Mouse (Mus musculus) MEL (cell line): ENCODE data around the gene Cntfr.

Source experiments
- CHD2 ChIP-seq: IDR thresholded peaks from 2 replicates; pipeline ENCODE4 v1.6.1; 2011; ENCODE audit warnings: low read length, improper control_type of control experiment
- CTCF ChIP-seq, 3 experiments: IDR thresholded peaks in 2 of 3; conservative IDR thresholded peaks in 1 of 3; 2 replicates each; pipeline ENCODE4 v1.5.1; 2011 to 2012; ENCODE audit warnings: low read length in 3 of 3, low read depth in 2 of 3, mild to moderate bottlenecking in 2 of 3, improper control_type of control experiment in 1 of 3, inconsistent platforms in 1 of 3, mixed read lengths in 1 of 3, moderate library complexity in 1 of 3; ENCODE audit not compliant: control insufficient read depth in 1 of 3, insufficient read depth in 1 of 3, poor library complexity in 1 of 3, severe bottlenecking in 1 of 3
- HCFC1 ChIP-seq: IDR thresholded peaks from 2 replicates; pipeline ENCODE4 v1.6.1; 2012; ENCODE audit warnings: low read depth, mild to moderate bottlenecking, inconsistent platforms, low read length, improper control_type of control experiment, moderate library complexity
- MAFK ChIP-seq: IDR thresholded peaks from 2 replicates; pipeline ENCODE4 v1.6.1; 2011; ENCODE audit warnings: low read depth, mild to moderate bottlenecking, low read length, improper control_type of control experiment, borderline replicate concordance
- MAX ChIP-seq: IDR thresholded peaks from 2 replicates; pipeline ENCODE4 v1.6.1; 2011; ENCODE audit warnings: low read length, improper control_type of control experiment
- MYC ChIP-seq: IDR thresholded peaks from 2 replicates; pipeline ENCODE4 v1.6.1; 2011; ENCODE audit warnings: low read depth, mild to moderate bottlenecking, low read length, improper control_type of control experiment, moderate library complexity
- NELFE ChIP-seq: IDR thresholded peaks from 2 replicates; pipeline ENCODE4 v1.6.1; 2011; ENCODE audit warnings: low read depth, low read length, improper control_type of control experiment
- POLR2A ChIP-seq, 2 experiments: IDR thresholded peaks; 2 replicates each; pipeline ENCODE4 v1.6.1; 2011 to 2012; ENCODE audit warnings: low read length in 2 of 2, mild to moderate bottlenecking in 2 of 2, control low read depth in 1 of 2, improper control_type of control experiment in 1 of 2, low read depth in 1 of 2, moderate library complexity in 1 of 2; ENCODE audit not compliant: control insufficient read depth in 1 of 2, insufficient read depth in 1 of 2, poor library complexity in 1 of 2
- POLR2AphosphoS5 ChIP-seq: IDR thresholded peaks from 2 replicates; pipeline ENCODE4 v1.6.1; 2012; ENCODE audit warnings: low read depth, borderline replicate concordance, mild to moderate bottlenecking, inconsistent platforms, low read length, moderate library complexity, mixed read lengths
- USF1 ChIP-seq: IDR thresholded peaks from 2 replicates; pipeline ENCODE4 v1.6.1; 2014; ENCODE audit warnings: low read depth, mild to moderate bottlenecking, inconsistent platforms, low read length, improper control_type of control experiment, moderate library complexity
- USF2 ChIP-seq, 2 experiments: IDR thresholded peaks; 2 replicates each; pipeline ENCODE4 v1.6.1; 2011 to 2012; ENCODE audit warnings: improper control_type of control experiment in 2 of 2, low read length in 2 of 2, borderline replicate concordance in 1 of 2, inconsistent platforms in 1 of 2, low read depth in 1 of 2, mild to moderate bottlenecking in 1 of 2; ENCODE audit not compliant: insufficient read depth in 1 of 2

- TF ChIP-seq CTCF (IDR thresholded peaks at IDR 0.05 in 2 of 3, conservative IDR thresholded peaks at IDR 0.05 in 1 of 3; ENCODE audit: control insufficient read depth in 1 of 3, insufficient read depth in 1 of 3, low read depth in 2 of 3, low read length in 3 of 3, poor library complexity in 1 of 3, severe bottlenecking in 1 of 3) (no peak), POLR2A (IDR thresholded peaks at IDR 0.05; ENCODE audit: control insufficient read depth in 1 of 2, insufficient read depth in 1 of 2, low read depth in 1 of 2, low read length in 2 of 2, poor library complexity in 1 of 2) (no peak), MAFK (no peak), HCFC1 (no peak), CHD2 (no peak), MYC (no peak), POLR2AphosphoS5 (no peak), USF1 (no peak), MAX (no peak), USF2 (IDR thresholded peaks at IDR 0.05; ENCODE audit: borderline replicate concordance in 1 of 2, insufficient read depth in 1 of 2, low read depth in 1 of 2, low read length in 2 of 2) (no peak), NELFE (no peak)
These were observed 34.3 kb upstream of the Cntfr start, which contains the start of gene Arid3c for GRCm38 (mm10) chr4:41731052-41731765.
